Mouse (Mus musculus) heart, adult 11 months (tissue): ENCODE data around the gene Klk6.

Source experiments
- DNase-seq: peaks from one replicate; pipeline ENCODE4 v3.0.0; 2022

Gene Klk6

DNA sequence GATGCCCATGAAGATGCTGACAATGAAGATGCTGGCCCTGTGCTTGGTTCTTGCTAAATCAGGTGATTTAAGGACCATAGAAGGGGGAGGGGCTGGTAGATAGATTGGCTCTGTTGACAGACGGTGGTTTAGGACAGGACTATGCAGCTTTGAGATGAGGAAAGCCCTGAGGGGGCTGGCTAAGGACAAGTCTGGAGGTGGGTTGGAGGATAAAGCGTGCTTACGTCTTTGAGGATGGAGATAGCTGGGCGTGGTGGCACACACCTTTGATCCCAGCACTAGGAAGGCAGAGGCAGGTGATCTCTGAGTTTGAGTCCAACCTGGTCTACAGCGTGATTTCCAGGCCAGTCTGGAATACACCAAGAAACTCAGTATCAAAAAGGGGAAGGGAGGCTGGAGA lies 1.8 kb downstream of the Klk6 start:
- peak; percentile 73 for DNase-seq

DNA sequence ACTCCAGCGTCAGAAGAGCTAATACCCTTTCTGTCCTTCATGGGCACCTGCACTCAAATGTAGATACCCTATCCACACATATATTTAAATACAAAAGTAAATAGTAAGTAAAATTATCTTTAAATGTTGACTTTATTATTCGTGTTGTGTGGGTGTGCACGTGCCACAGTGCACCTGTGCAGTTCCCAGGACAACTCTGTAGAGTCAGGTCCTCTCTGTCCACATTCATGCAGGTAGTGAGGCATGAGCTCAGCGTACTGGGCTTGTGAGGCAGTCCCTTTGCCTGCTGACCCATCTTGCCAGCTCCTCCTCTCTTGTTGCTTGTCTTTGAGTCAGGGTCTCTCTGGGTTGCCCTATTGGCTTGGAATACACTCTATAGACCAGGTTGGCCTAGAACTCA lies 3.4 kb downstream of the Klk6 start:
- DNase-seq, result peak; percentile 41

DNA sequence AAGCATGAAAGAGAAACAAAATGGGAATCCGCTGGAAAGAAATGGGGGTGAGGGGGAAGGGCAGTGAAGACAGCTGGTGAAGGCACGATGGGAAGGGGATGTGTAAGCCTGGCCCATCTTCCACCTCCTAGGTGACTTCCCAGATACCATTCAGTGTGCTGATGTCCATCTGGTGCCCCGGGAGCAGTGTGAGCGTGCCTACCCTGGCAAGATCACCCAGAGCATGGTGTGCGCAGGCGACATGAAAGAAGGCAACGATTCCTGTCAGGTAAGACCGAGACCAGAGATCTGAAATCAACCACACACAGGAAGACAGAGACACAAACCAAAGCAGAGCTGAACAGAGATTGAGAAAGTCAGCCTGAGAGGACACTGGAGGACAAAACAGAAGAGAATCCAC lies 4.7 kb downstream of the Klk6 start:
- DNase-seq, result peak; percentile 71

DNA sequence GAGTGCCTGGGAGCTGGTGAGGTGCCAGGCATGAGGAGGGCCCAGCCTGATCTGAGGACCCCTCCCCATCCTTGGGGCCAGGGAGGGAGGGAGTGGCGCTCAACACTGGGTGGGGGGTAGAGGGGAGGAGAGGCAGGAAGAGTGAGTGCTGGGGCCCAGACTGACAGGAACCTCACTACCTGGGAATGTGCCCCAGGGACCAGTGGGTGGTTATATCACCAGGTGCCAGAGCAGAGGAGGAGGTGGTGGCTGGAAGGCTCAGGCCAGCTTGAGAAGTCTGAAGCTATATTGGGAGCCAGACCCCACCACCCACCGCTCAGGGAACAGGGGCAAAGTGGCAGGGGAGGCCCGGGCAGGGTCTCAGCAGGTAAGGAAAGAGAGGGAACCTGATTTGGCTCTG lies 17.4 kb downstream of the Klk6 start, which contains the start of gene Klk5:
TSS of gene Klk5 (plus strand) at position 271 of the 400 bp plus-strand sequence.
- peak; percentile 77 for DNase-seq

DNA sequence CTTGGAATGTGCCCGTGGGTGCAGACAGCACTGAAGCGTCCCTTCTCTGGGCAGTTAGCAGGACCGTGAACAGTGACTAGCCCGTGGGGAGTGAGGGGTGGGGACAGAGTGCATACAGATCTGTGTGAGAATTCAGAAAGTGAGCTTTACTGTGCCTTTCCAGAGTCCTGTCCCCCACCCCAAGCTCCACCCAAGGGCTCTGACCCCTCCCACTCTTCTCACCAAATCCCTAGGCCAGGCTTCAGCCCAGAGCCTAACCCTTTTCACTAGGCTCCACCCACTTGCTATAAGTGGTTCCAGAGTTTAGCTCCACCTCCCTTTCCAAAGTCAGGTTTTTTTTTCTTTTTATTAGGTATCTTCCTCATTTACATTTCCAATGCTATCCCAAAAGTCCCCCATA lies 19.5 kb downstream of the Klk6 start:
- peak; percentile 80 for DNase-seq

DNA sequence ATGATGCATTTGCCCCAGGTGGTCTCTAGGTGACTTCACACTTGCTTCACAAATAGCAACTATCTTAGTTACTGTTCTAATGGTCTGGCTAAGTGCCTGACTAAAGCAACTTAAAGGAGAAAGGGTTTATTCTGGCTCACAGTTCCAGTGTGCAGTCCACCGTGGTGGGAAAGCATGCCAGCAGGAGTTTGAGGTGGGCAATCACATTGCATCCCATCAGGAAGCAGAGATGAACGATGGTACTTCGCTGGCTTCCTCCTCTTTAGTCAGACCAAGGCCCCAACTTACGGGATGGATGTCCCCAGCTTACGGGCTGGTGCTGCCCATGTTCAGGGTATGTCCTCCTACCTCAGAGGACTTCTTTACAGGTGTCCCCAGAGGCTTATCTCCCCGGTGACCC lies 27.3 kb downstream of the Klk6 start:
- DNase-seq, result peak; percentile 74

DNA sequence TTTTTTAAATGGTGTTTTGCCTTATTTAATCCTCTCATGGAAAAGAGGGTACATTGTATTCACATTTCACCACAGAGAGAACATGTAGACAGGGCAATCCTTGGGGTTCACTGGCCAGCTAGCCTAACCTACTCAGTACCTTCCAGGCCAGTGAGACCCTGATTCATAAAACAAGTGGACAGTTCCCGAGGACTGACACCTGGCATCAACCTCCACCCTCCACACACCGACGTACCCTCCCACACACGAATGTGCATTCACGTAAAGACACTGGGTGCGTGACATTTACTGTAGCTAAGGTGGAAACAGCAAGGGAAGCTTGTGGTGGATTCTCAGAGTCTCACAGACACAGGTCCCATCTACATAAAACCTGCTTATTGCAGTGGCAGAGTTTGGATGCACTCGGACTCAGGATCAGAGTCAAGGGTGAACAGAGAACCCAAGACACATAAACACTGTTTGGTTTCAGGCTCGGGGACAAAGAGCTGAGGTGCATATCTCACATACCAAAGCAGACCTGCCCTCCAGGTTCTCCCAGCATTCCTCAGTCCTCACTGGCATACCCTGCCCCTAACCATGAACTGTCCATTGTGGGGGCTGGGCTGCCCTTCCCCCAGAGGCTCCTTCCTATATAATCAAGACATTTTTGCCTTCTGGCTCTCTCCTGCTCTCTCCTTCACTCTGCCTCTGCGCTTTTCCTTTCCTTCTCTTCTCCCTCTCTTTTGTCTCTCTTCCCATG lies 30.5 kb downstream of the Klk6 start:
- peak; percentile 82 for DNase-seq

DNA sequence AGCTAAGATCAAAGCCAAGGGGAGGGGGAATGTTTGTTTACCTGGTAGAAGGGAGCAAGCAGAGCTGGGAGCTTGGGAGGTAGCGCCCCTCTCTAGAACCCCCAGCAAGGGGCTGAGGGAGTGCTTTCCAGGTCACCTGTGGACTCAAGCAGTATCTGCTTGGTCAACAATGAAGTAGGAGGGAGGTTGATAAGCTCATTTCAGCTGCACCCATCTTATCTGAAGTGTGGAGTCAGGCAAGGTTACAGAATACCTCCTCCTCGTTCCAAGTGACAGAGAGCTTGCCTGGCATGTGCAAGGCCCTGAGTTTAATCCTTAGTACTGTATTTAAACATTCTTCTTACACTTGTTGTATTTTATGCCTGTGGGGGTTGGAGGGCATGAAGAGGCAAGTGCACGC lies 31.4 kb downstream of the Klk6 start:
- no peak for DNase-seq

DNA sequence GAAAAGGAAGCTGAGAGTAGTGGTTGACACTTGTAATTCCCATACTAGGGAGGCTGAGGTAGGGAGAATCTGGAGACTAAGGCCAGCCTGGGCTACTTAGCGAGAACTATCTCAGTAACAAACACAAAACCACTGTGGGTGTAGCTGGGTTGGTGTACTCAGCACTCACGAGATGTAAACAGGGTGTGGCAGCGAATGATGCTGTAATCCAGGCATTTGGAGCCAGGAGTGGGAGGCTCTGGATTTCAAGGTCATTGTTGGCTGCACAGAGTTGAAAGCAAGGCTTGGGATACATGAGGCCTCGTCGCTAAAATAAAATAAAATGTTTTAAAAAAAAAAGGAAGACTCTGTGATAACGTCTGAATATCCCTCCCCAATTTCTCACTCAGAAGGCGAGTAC lies 32.0 kb downstream of the Klk6 start:
- DNase-seq, result peak; percentile 51

DNA sequence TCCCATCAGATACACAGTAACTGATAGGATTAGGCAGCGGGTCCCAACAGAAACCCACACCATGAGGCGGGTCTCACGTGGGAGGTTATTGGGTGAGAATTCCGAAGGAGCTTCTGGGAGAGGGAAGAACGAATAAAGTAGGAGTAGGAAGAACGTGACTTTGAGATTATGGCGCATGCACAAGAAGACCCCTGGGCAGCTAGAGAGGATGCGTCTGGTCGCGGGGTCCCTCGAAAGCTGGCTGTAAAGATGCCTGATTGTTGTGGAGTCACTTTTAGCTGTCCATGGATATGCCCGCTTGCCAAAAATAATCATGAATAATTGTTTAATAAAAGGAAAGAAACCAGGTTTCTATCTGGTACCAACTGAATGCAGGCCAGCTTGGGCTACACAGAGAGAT lies 33.2 kb downstream of the Klk6 start:
- DNase-seq, result no peak

DNA sequence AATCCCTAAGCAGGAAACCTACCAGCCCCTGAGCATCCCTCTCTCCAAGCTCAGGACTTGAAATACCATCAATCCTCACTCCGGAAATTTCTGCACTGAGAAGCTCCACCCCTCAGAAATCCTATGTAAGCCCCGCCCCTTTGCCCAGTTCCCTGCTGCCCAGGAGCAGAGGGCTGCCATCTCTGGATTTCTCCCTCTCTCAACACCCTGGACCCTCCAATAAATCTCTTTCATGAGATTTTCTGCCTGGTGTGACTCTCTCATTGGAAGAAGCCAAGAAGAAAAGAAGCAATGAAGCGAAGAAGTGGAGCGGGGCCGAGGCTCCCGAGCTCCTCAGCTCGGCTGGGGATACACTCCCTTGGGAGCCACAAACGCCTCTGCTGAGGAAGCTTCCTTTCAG lies 36.1 kb downstream of the Klk6 start:
- peak; percentile 54 for DNase-seq

DNA sequence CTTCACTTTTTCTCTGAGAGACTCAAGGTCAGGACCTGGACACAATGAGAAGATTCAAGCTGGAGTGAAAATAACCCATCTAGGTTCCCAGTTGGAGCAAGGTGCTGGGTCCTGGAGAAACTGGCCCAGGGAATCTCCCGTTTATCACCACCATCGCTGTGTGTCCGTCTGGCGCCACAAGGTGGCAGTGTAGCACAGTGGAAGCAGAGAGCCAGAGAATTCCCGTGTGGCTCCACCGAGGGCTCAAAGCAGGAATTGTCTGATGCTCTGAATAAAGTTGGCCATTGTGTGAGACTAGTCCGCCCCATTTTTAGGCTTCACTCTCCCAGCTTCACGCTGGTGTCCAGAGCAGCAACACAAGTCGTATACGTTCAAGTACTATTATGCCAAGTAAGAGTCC lies 48.9 kb downstream of the Klk6 start:
- DNase-seq, result no peak

DNA sequence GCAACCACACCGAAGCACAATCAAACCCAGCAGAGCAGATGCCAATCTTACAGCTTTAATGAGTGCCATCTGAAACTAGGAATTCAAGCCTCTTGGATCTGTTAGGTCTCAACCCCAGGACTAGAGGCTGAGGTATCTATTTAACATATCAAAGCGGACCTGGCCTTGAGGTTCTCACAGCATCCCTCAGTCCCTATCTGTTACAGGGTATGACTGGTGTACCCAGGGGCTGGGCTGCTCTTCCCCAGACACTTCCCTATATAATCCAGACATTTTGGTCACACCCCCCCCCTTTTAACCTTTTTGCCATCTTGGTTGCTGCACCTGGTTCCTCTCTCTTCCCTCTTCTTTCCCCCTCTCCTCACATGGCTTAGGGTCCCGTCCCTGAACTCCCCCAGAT lies 49.4 kb downstream of the Klk6 start:
- DNase-seq, result no peak

DNA sequence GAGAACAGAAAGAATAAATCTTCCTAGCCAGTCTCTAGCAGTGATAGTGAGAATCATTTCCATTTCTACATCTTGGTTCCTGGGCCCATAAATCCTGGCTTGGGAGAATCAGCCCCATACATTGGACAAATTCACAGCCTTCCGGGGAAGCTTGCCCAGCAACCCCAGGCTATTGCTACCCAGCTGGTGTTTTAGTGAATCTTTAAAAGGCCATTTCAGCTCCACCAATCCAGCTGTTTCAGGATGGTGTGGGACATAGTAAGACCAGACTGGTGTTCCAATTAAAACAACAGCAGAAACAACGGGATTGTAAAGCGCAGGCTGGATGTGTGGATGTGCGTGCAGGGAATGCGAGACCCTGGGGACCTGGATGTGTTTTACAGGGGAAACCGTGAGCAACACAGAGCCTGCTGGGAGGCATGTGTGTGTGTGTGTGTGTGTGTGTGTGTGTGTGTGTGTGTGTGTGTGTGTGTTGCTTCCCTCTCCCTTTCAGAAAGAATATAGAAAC lies 50.6 kb downstream of the Klk6 start:
- no peak for DNase-seq

DNA sequence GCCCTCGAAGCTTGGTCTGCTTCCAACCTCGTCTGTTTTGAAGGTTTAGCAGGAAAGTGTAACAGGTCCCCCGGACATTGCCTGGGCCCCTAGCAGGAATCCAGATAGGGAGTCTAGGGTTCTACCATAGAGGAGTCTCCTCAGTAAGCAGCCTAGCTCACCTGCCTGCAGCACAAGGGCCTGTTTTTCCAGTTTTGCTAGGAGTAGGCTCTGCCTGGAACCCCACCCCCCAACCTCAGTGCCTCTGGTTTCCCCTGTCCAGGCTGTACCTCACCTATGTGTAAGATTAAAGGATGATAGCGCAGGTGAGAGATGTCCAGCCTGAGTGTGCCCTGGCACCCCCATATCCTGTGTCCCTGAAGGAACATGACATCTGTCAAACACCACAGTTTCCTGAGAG lies 52.1 kb downstream of the Klk6 start:
- no peak for DNase-seq

DNA sequence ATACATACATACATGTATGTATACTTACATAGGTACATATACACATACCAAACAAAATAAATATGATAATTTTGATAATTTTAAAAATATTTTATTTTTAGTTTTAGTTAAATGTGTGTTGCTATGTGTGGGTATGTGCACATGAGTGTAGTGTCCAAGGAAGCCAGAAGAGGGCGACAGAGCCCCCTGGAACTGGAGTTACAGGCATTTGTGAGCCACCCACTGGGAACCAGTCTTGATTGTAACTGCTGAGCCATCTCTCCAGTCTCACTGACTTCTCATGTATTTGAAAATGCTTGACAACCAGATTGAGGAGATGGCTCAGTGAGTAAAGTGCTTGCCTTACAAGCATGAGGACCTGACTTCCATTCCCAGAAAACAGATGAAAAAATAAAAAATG lies 54.0 kb downstream of the Klk6 start:
- DNase-seq, result no peak

DNA sequence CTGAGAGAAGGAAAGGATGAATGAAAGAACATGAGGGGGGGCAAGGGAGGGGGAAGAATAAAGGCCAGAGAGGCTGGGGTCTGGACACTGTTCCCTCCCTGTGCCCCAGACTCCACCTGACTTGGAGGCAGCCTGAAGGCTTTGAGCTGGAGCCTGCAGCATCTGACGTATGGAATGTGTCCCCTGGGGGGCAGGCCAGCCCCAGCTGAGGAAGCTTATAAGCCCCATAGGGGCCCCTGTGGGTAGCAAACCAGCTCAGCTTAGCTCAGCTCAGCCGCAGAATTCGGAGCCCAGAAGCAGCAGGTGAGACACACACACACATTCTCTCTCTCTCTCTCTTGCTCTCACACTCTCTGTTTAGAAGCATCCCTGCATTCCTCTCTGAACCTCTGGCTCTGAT lies 56.6 kb downstream of the Klk6 start, which contains the start of gene Klk4:
TSS of gene Klk4 (plus strand) at position 249 of the 400 bp plus-strand sequence.
- DNase-seq, result peak; percentile 31
